Mouse (Mus musculus) left cerebral cortex, adult 2 months (tissue): Measurements from ENCODE around the gene Olfr512. TPM values are rescaled to one million over a fixed set of nuclear protein-coding genes. Genes with fewer than 3 reads are reported as not detected.

Experiments
- DNase-seq, 2 experiments: peaks; one replicate each; pipeline ENCODE4 v3.0.0; 2021 to 2022; ENCODE audit warnings: low spot score in 2 of 2, mixed read lengths in 1 of 2; ENCODE audit errors: extremely low spot score in 1 of 2
- H3K27ac ChIP-seq: fragments of 200-600 bp; 2 replicates; pipeline ENCODE4 v1.8.1; 2022
- H3K4me3 ChIP-seq: fragments of 200-600 bp; 2 replicates; pipeline ENCODE4 v1.8.1; 2022
- CTCF ChIP-seq: fragments of 200-600 bp; IDR thresholded peaks from 2 replicates; pipeline ENCODE4 v1.8.1; 2022; ENCODE audit warnings: antibody characterized with exemption, mild to moderate bottlenecking, moderate library complexity
- intact Hi-C: fragments of 180-260 bp; cut with DNase I; formaldehyde crosslinking; loops from one replicate; pipeline ENCODE4 v1.15.1; 2025
- long read RNA-seq, 2 experiments: library from polyadenylated mRNA; stranded (forward); transcript quantifications; one replicate each; pipeline ENCODE4 v2.0.0; 2021; ENCODE audit warnings: borderline mapping rate in 2 of 2
- total RNA-seq, 2 experiments: library from RNA; stranded (reverse); gene quantifications; 2 replicates each; pipeline ENCODE4 v1.2.3; 2021

Olfr512 gene
- total RNA-seq = not detected
- long read RNA-seq, experiment 1 = 0 reads
- long read RNA-seq, experiment 2 = 0 reads

- no peak within 1 kb of the TSS for H3K4me3 ChIP-seq
- DNase-seq = no peak
- H3K27ac ChIP-seq = no peak within 1 kb of the TSS
- TF ChIP-seq CTCF = no peak
- intact Hi-C loops = no loop called here
Measured at GRCm38 (mm10) chr7:108713020-108713419, at the start of gene Olfr512. Gene Olfr512, plus strand, starts transcription at chr7:108713320.

- Histone ChIP-seq H3K4me3 (no peak within 1 kb of the TSS), H3K27ac (no peak within 1 kb of the TSS)
- TF ChIP-seq CTCF = no peak
- intact Hi-C loops = no loop called here
- DNase-seq = no peak
Measured at GRCm38 (mm10) chr7:108666118-108666517, 47.0 kb upstream of the Olfr512 start, which contains the start of gene Olfr510. Gene Olfr510, plus strand, starts transcription at chr7:108666418.

- Histone ChIP-seq H3K27ac (no peak overlapping the region), H3K4me3 (no peak overlapping the region)
- intact Hi-C loops = no loop called here
- DNase-seq = no peak
- no peak for TF ChIP-seq CTCF
Measured at GRCm38 (mm10) chr7:108671058-108671457, 42.1 kb upstream of the Olfr512 start.

GRCm38 (mm10) chr7:108678886-108679285 lies 34.2 kb upstream of the Olfr512 start:
- Histone ChIP-seq H3K27ac (no peak overlapping the region), H3K4me3 (no peak overlapping the region)
- intact Hi-C loops = no loop called here
- no peak for TF ChIP-seq CTCF
- no peak for DNase-seq

GRCm38 (mm10) chr7:108750673-108751072 lies 37.6 kb downstream of the Olfr512 start, which contains the start of gene Olfr513:
Gene Olfr513, plus strand, starts transcription at chr7:108750973.
- DNase-seq = no peak
- no peak within 1 kb of the TSS for H3K27ac ChIP-seq
- intact Hi-C loops = no loop called here
- H3K4me3 ChIP-seq = no peak within 1 kb of the TSS
- no peak for TF ChIP-seq CTCF

- TF ChIP-seq CTCF = no peak; the same call in 1 of the 2 replicates
- Histone ChIP-seq H3K27ac (no peak overlapping the region), H3K4me3 (no peak overlapping the region)
- no peak for DNase-seq
- intact Hi-C loops = no loop called here
Measured at GRCm38 (mm10) chr7:108760411-108760810, 47.3 kb downstream of the Olfr512 start.

Other genes with a start within 250 kb of the Olfr512 start
- gene Olfr498, start 248.0 kb upstream of the Olfr512 start, total RNA-seq = not detected
- not detected for gene Olfr502, start 188.3 kb upstream of the Olfr512 start, total RNA-seq
- gene Olfr503, start 168.8 kb upstream of the Olfr512 start, total RNA-seq = not detected
- not detected for gene Olfr504, start 147.5 kb upstream of the Olfr512 start, total RNA-seq
- not detected for gene Olfr506, start 102.5 kb upstream of the Olfr512 start, total RNA-seq
- gene Olfr507, start 91.5 kb upstream of the Olfr512 start, total RNA-seq = not detected
- not detected for gene Olfr508, start 83.3 kb upstream of the Olfr512 start, total RNA-seq
- not detected for gene Olfr509, start 61.4 kb upstream of the Olfr512 start, total RNA-seq
- gene Olfr510, start 46.9 kb upstream of the Olfr512 start, total RNA-seq = not detected
- not detected for gene Olfr513, start 37.7 kb downstream of the Olfr512 start, total RNA-seq
- not detected for gene Olfr514, start 112.7 kb downstream of the Olfr512 start, total RNA-seq
- gene Olfr516, start 137.2 kb downstream of the Olfr512 start, total RNA-seq = not detected
- gene Olfr517, start 159.1 kb downstream of the Olfr512 start, total RNA-seq = not detected
- gene Olfr518, start 171.7 kb downstream of the Olfr512 start, total RNA-seq = not detected
- gene Olfr519, start 181.1 kb downstream of the Olfr512 start, total RNA-seq = not detected
- gene Nlrp10, start 216.9 kb downstream of the Olfr512 start, total RNA-seq = under 1 TPM; 0.40 to 0.48 TPM
- gene Eif3f, start 221.1 kb downstream of the Olfr512 start, total RNA-seq = 10 to 100 TPM; 95.6 to 96.2 TPM
- gene Tub, start 237.0 kb downstream of the Olfr512 start, total RNA-seq = 100 to 1,000 TPM; 140 to 148 TPM